Mouse (Mus musculus) cerebellum, postnatal 10 days (tissue): ENCODE measurements at regions not wholly inside any gene's neighbourhood (a gene's known extent, or its start where the extent isn't known, plus 50 kb on each side); places are given as distances from the start of the nearest gene placed in this dataset.

ENCODE experiments used
- DNase-seq, 2 experiments: peaks; one replicate each; pipeline ENCODE4 v3.0.0; 2021; ENCODE audit warnings: mixed read lengths in 2 of 2

DNA sequence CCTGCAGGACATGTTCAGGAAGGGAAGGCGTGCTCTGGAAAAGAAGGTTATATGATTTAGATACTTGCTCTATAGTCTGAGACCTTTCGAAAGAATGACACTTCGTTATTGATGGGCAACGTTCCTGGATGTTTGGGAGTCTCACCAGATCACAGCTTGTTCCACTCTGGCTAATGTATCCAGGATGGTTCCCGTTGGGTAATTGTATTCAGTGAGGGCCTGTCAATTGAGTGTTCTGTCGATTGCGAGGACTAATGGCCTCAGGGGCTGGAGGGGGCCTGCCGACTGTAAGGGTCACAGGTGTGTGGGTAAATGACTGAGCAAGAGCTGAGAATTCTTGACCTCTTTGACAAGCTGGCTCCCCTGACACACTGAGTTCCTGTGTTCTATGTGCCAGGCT, 62.4 kb upstream of the Sdk2 start:
- no peak for DNase-seq

DNA sequence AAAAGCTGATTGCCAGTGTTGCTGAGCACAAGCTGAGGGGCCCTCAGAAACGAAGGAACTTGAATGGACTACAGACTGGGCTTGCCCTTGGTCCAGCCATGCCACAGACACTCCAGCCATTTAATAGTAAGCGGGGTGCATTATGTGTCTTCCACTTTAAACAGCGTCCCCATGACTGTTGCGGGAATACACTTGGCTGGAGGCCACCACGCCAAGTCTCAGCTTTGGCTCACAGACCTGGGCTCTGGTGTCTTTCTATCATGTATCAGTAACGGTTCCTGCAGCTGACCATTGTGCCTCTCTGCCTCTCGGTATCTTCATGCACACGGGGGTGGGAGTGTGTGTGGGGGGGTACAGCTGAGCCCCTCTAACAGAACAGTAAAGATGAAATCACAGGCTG, 62.0 kb upstream of the Sdk2 start:
- DNase-seq = peak; percentile 52 to 55

- no peak for DNase-seq
Observed at GRCm38 (mm10) chr11:114127426-114127825, 60.6 kb upstream of the Sdk2 start.

DNA sequence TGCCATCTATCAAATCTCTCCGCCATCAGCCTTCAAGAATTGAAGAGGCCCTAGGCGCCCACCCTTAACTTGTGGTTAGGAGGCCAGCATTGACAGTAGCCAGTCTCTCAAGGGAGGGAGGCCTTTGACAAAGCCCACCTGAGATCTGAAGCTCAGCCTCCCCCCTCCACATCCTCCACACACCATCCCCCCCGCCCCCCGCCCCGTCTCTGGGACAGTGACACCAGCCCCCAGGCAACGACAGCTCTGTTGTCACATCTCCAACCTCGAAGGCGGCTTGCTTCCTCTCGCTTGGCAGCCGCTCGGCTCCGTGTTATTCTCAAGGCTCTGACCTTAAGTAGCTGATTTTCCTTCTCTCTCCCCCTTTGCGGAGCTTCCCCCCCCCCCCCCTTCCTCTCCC, 55.3 kb upstream of the Sdk2 start:
- peak; percentile 62 to 67 for DNase-seq

- no peak for DNase-seq
Observed at GRCm38 (mm10) chr11:114119135-114119534, 52.3 kb upstream of the Sdk2 start.
